Mouse (Mus musculus) naive thymus-derived CD4-positive, alpha-beta T cell, adult 2 months (primary cell): ENCODE results near the gene Eno4.
"Not testable (repeated sequence)": the region's sequence is repeated elsewhere in the genome, so short reads cannot be mapped to it uniquely, and the experiment has no call there.

Experiments
- DNase-seq: peaks from one replicate; pipeline ENCODE4 v3.0.0-alpha.2; 2011; ENCODE audit warnings: low read depth

Gene Eno4

GRCm38 (mm10) chr19:58942841-58943828 is at the start of gene Eno4, which contains the start of gene Hspa12a:
Eno4 (plus strand) TSS chr19:58943425.
Hspa12a (minus strand) TSS chr19:58943654.
- peak; percentile 95 for DNase-seq

GRCm38 (mm10) chr19:58896216-58896615 is 47.0 kb upstream of the Eno4 start:
- DNase-seq: no peak

GRCm38 (mm10) chr19:58900471-58900870 is 42.8 kb upstream of the Eno4 start:
- not testable (repeated sequence) for DNase-seq

- peak; percentile 5 for DNase-seq
These were observed 39.9 kb upstream of the Eno4 start for GRCm38 (mm10) chr19:58903079-58903898.

- DNase-seq: peak; percentile 81
These were observed 39.3 kb upstream of the Eno4 start for GRCm38 (mm10) chr19:58903899-58904327.

GRCm38 (mm10) chr19:58906685-58907084 is 36.5 kb upstream of the Eno4 start:
- no peak for DNase-seq

GRCm38 (mm10) chr19:58908018-58908417 is 35.2 kb upstream of the Eno4 start:
- DNase-seq: peak; percentile 35

GRCm38 (mm10) chr19:58910941-58911368 is 32.3 kb upstream of the Eno4 start:
- peak; percentile 30 for DNase-seq

- peak; percentile 51 for DNase-seq
These were observed 31.8 kb upstream of the Eno4 start for GRCm38 (mm10) chr19:58911386-58911785.

GRCm38 (mm10) chr19:58913301-58913700 is 29.9 kb upstream of the Eno4 start:
- DNase-seq: no peak

GRCm38 (mm10) chr19:58918597-58918996 is 24.6 kb upstream of the Eno4 start:
- DNase-seq: no peak

- DNase-seq: no peak
These were observed 24.1 kb upstream of the Eno4 start for GRCm38 (mm10) chr19:58919148-58919547.

GRCm38 (mm10) chr19:58931081-58931800 is 12.0 kb upstream of the Eno4 start:
- no peak for DNase-seq

- no peak for DNase-seq
These were observed 10.2 kb upstream of the Eno4 start for GRCm38 (mm10) chr19:58933062-58933461.

- no peak for DNase-seq
These were observed 2.7 kb downstream of the Eno4 start for GRCm38 (mm10) chr19:58945959-58946358.

- DNase-seq: no peak
These were observed 8.3 kb downstream of the Eno4 start for GRCm38 (mm10) chr19:58951521-58951920.

GRCm38 (mm10) chr19:58952236-58952635 is 9.0 kb downstream of the Eno4 start:
- DNase-seq: no peak

- DNase-seq: no peak
These were observed 11.6 kb downstream of the Eno4 start for GRCm38 (mm10) chr19:58954779-58955178.

- no peak for DNase-seq
These were observed 19.8 kb downstream of the Eno4 start for GRCm38 (mm10) chr19:58963011-58963410.

GRCm38 (mm10) chr19:58968731-58969506 is 25.7 kb downstream of the Eno4 start:
- no peak for DNase-seq

- DNase-seq: no peak
These were observed 27.6 kb downstream of the Eno4 start for GRCm38 (mm10) chr19:58970826-58971225.
